Mouse (Mus musculus): ENCODE data around the gene Mcf2l. TPM values are rescaled to one million over a fixed set of nuclear protein-coding genes. Genes with fewer than 3 reads are reported as not detected.

The Mcf2l gene
- polyA plus RNA-seq, 1 experiment from 2014 or later = 58.7 TPM

DNA sequence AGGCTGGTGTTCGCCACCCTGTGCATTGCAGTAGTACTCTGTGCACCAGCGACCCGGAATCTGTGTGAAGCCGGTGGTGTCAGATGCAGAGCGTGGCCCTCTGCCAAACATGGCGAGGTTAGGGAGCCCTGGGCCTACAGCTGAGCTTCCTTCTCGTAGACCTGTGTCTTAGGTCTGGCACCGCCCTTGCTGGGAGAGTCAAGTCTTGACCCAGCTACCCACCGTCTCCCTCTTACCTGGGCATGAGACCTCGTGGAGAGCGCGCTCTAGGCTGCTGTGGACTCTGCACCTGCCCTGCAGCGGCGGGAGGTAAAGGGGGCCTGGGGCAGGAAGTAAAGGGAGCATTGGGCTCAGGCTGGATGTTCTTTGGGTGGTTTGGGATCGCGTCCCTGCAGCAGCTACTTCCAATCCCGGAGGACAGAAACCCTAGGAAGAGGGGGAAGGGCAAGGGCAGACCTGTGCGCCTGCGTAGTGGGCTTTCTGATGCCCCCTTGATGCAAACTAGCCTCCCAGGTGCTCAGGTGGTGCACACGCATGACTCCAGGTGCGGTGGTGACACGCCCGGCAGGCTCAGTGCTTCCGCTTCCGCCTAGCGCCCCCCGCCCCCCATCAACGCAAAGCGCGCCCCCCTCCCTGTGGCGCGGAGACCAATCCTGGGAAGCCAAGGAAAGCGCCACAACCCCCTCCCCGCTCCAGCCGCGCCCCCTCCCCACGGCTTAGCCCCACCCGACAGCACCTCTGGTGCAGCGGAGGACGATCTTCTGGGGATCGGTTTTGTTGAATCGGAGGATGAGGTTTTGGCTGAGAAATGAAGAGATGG, 41.8 kb downstream of the Mcf2l start:
- peak overlapping the region; percentile 53 for H3K4me2 ChIP-seq (ENCODE audit: low read depth)
- WGBS = 20% methylated on average over 39 of the region's 42 CpGs
- H3K4me1 ChIP-seq (ENCODE audit: control insufficient read depth, insufficient read depth, low read length) = peaks cover 8% of the 10 kb centered on the region
- peak; percentile 50 for ATAC-seq (ENCODE audit: insufficient read depth, low FRiP score, low TSS enrichment)
- peak overlapping the region; percentile 42 for H3K4me3 ChIP-seq (ENCODE audit: low read depth, low read length)
- H3K9ac ChIP-seq (ENCODE audit: low read length) = peak overlapping the region; percentile 60
- no peaks in the 10 kb centered on the region for H3K27me3 ChIP-seq (ENCODE audit: control insufficient read depth, insufficient read depth, low read length)
- no peaks in the 10 kb centered on the region for H3K36me3 ChIP-seq (ENCODE audit: control insufficient read depth, insufficient read depth, low read length)
- H3K9me3 ChIP-seq (ENCODE audit: control insufficient read depth, low read length) = no peaks in the 10 kb centered on the region
- peak; percentile 73 for DNase-seq (ENCODE audit: low spot score)
- no peak overlapping the region for H3K27ac ChIP-seq (ENCODE audit: low read depth, low read length)

DNA sequence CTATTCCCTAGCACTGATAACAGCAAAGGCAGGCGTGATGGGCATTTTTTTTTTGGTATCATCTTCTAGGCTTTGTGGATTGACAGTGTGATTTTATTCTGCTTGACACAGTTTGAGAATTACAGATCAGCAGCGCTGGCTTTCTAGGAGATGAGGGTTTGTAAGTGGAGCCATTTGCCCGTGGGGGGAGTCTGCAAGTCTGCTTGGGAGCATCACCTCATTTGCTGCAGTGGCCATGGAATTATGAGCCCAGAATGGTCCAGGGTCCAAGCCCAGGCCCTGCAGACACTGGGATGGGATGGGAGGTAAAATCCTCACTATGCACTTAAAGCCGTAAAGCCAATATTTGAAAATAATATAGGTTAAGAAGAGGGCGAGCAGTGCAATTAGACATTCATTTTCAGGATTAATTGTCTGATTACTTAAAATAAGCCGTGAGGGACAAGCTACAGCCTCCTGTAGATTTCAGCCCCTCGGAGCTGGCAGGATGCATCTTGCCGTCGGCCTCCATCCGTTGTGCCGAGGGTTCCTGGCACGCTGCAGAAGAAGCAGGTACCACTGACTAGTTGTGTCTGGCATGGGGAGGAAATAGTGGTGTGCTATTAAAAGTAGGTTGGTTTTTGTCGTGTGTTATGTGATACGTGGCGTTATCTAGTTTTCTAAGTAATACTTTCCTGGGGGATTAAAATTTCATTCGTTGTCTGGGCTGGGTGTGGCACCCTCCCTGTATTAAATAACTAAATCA, 42.7 kb downstream of the Mcf2l start:
- WGBS = 75% methylated on average over 16 of the region's 16 CpGs
- no peak for DNase-seq (ENCODE audit: low spot score)
- H3K4me3 ChIP-seq (ENCODE audit: low read depth, low read length) = peak overlapping the region; percentile 42
- H3K36me3 ChIP-seq (ENCODE audit: control insufficient read depth, insufficient read depth, low read length) = no peaks in the 10 kb centered on the region
- no peak for ATAC-seq (ENCODE audit: insufficient read depth, low FRiP score, low TSS enrichment)
- H3K4me2 ChIP-seq (ENCODE audit: low read depth) = peak overlapping the region; percentile 53
- H3K4me1 ChIP-seq (ENCODE audit: control insufficient read depth, insufficient read depth, low read length) = peaks cover 8% of the 10 kb centered on the region
- H3K27ac ChIP-seq (ENCODE audit: low read depth, low read length) = no peak overlapping the region
- H3K27me3 ChIP-seq (ENCODE audit: control insufficient read depth, insufficient read depth, low read length) = no peaks in the 10 kb centered on the region
- H3K9ac ChIP-seq (ENCODE audit: low read length) = peak overlapping the region; percentile 60
- H3K9me3 ChIP-seq (ENCODE audit: control insufficient read depth, low read length) = no peaks in the 10 kb centered on the region

DNA sequence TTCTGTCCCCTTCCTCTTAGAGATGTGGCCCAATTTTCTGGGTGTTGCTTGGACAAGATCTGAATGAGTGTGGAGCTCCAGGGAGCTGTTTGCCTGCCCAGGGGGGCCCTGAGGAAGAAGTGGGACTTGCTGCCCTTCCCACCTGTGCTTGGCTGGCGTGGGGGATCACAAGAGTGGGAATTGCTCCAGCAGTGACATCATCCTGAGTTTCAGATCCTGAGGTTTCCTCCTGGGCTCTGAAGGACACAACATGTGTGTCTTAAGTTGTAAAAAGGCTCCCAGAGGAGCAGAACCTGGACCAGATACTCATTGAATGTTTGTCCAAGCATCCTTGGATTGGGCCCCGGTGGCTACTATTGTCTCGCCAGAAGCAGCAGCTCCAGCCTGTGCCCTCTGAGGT, 43.4 kb downstream of the Mcf2l start:
- Histone ChIP-seq H3K4me2 (ENCODE audit: low read depth) (peak overlapping the region; percentile 28), H3K27me3 (ENCODE audit: control insufficient read depth, insufficient read depth, low read length) (no peaks in the 10 kb centered on the region), H3K4me1 (ENCODE audit: control insufficient read depth, insufficient read depth, low read length) (peaks cover 7% of the 10 kb centered on the region), H3K27ac (ENCODE audit: low read depth, low read length) (no peak overlapping the region), H3K9me3 (ENCODE audit: control insufficient read depth, low read length) (no peaks in the 10 kb centered on the region), H3K4me3 (ENCODE audit: low read depth, low read length) (peak overlapping the region; percentile 42; the same call in 1 of the 2 replicates), H3K9ac (ENCODE audit: low read length) (no peak overlapping the region; the same call in 1 of the 2 replicates), H3K36me3 (ENCODE audit: control insufficient read depth, insufficient read depth, low read length) (no peaks in the 10 kb centered on the region)
- 85% methylated on average over 3 of the region's 3 CpGs for WGBS
- ATAC-seq (ENCODE audit: insufficient read depth, low FRiP score, low TSS enrichment) (no peak), DNase-seq (ENCODE audit: low spot score) (no peak)

DNA sequence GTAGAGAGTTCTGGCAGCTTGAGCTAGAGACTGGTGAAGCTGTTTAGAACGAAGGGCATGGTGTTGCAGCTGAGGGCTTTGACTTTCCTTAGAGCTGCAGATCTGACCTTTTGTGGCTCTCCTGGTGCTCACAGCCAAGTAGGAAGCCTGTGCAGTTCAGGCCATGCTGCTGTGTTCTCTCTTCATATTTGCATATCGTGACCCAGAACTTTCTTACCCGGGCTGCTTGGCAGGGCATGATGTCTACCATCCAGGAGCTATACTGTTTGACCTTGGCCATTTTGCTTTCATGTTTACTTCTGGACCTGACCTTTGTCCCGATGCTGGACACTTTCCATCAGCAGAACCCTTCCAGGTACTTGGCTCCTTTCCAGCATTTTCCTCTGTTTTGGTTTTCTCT, 44.2 kb downstream of the Mcf2l start:
- Histone ChIP-seq H3K36me3 (ENCODE audit: control insufficient read depth, insufficient read depth, low read length) (no peaks in the 10 kb centered on the region), H3K9me3 (ENCODE audit: control insufficient read depth, low read length) (no peaks in the 10 kb centered on the region), H3K4me1 (ENCODE audit: control insufficient read depth, insufficient read depth, low read length) (peaks cover 4% of the 10 kb centered on the region; the same call in 1 of the 2 replicates), H3K4me2 (ENCODE audit: low read depth) (no peak overlapping the region), H3K27me3 (ENCODE audit: control insufficient read depth, insufficient read depth, low read length) (no peaks in the 10 kb centered on the region), H3K27ac (ENCODE audit: low read depth, low read length) (no peak overlapping the region), H3K9ac (ENCODE audit: low read length) (no peak overlapping the region), H3K4me3 (ENCODE audit: low read depth, low read length) (no peak overlapping the region)
- DNase-seq (ENCODE audit: low spot score) = no peak
- 95% methylated on average over 4 of the region's 4 CpGs for whole genome bisulfite sequencing
- no peak for ATAC-seq (ENCODE audit: insufficient read depth, low FRiP score, low TSS enrichment)

DNA sequence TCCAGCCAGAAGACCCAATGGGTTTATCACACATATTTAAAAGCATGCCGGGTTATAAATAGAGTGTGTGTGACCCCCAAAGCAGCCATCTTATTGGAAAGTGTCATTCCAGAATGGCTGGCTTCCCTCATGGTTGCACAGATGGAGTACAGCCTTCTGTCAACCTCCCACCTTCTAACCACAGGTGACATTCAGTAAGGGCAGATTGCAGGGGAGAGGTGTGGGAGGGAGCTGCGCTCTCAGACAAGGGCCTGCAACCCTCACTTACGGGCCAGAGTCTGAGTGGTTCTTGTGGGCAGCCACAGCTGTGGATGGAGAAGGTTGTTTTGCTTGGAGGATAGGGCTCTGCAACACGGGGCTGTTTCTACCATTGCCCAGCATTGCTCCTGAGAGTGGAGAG, 47.0 kb downstream of the Mcf2l start:
- no peaks in the 10 kb centered on the region for H3K4me1 ChIP-seq (ENCODE audit: control insufficient read depth, insufficient read depth, low read length)
- no peak for ATAC-seq (ENCODE audit: insufficient read depth, low FRiP score, low TSS enrichment)

DNA sequence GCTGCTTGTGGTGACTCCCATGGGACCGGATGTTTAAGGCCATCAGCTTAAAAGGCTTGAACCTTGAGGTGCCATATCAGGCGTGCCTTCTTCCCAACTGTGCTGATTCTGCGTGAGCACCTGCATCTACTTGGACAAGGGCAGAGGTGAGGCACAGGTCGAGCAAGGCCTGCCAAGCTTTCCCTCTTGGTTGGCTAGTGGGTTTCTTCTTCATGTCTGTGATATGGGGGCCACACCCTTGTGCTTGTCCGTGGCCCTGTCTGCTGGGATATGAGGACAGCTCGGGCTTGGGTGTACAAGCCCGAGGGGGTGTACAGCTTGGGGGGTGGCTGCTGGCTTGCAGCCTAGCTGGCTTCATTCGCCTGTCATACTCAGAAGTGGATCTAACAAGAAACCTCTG, 51.4 kb downstream of the Mcf2l start:
- Histone ChIP-seq H3K4me1 (ENCODE audit: control insufficient read depth, insufficient read depth, low read length) (no peaks in the 10 kb centered on the region), H3K9ac (ENCODE audit: low read length) (no peak overlapping the region), H3K9me3 (ENCODE audit: control insufficient read depth, low read length) (no peaks in the 10 kb centered on the region), H3K36me3 (ENCODE audit: control insufficient read depth, insufficient read depth, low read length) (no peaks in the 10 kb centered on the region), H3K4me3 (ENCODE audit: low read depth, low read length) (no peak overlapping the region), H3K27ac (ENCODE audit: low read depth, low read length) (no peak overlapping the region), H3K27me3 (ENCODE audit: control insufficient read depth, insufficient read depth, low read length) (no peaks in the 10 kb centered on the region), H3K4me2 (ENCODE audit: low read depth) (no peak overlapping the region)
- DNase-seq (ENCODE audit: low spot score) (no peak), ATAC-seq (ENCODE audit: insufficient read depth, low FRiP score, low TSS enrichment) (no peak)
- WGBS = 90% methylated on average over 8 of the region's 8 CpGs

More for the DNA sequence above, 47.0 kb downstream of the Mcf2l start:
- Histone ChIP-seq H3K9ac (ENCODE audit: low read length) (no peak overlapping the region), H3K36me3 (ENCODE audit: control insufficient read depth, insufficient read depth, low read length) (no peaks in the 10 kb centered on the region), H3K27me3 (ENCODE audit: control insufficient read depth, insufficient read depth, low read length) (no peaks in the 10 kb centered on the region), H3K9me3 (ENCODE audit: control insufficient read depth, low read length) (no peaks in the 10 kb centered on the region), H3K4me3 (ENCODE audit: low read depth, low read length) (no peak overlapping the region), H3K4me2 (ENCODE audit: low read depth) (no peak overlapping the region), H3K27ac (ENCODE audit: low read depth, low read length) (no peak overlapping the region)
- WGBS = 85% methylated on average over 4 of the region's 4 CpGs
- no peak for DNase-seq (ENCODE audit: low spot score)

DNA sequence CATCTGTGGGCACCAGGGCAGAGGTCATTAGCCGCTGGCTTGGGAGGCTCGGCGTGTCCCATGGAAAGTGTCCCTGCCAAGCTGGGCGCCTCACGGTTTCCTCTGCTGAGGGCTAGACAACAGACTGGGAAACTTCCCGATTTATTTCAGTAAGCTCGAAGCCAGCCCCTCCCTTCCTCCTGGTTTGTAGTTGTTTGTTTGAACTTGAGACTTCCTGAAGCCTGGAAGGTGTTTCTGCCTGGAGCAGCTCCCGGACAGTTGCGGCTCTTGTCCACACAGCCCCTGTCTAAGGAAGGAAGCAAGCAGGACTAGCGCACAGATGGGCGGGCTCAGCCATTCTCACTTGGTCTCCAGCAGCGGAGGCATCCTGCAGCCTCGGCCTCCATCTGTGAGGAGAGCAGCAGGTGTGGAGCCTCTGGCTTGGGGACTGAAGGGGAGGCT, 52.4 kb downstream of the Mcf2l start:
- H3K4me1 ChIP-seq (ENCODE audit: control insufficient read depth, insufficient read depth, low read length) = no peaks in the 10 kb centered on the region

DNA sequence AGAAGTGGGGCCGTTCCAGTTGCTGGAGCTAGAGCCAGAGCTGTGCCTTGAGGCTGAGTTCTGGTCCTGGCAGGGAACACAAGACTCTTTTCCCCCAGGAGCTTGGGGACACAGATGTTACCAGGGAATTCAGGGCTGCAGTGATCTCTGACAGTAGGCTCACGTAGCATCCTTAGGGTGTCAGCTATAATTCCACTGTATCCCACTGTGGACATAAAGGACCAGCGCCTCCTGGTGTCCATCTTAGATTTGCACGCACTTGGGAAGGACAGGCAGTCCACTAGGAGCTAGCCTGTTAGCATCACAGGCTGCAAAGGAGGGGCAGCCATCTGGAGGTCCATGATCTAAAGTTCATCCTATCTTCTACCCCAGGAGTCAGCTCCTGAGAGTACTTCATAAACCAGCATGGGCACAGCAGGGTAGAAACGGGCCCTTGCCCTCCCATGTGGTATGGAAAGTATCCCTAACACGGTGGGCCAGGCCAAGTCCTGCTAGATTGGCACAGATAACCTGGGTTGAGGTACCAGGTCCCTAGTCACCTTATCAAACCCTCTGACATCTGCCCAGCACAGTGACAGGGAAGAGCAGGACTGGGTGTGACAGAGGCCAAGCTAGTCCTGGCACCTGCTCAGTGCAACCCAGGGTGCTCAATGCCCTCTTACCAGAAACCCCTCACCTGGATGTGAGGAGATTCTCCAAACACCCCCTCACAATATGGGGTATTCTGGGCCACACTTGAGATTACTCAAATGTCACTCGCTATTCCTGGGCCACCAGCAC, 53.8 kb downstream of the Mcf2l start:
- H3K4me3 ChIP-seq (ENCODE audit: low read depth, low read length) = no peak overlapping the region
- H3K4me1 ChIP-seq (ENCODE audit: control insufficient read depth, insufficient read depth, low read length) = no peaks in the 10 kb centered on the region
- no peaks in the 10 kb centered on the region for H3K9me3 ChIP-seq (ENCODE audit: control insufficient read depth, low read length)
- ATAC-seq (ENCODE audit: insufficient read depth, low FRiP score, low TSS enrichment) (no peak), DNase-seq (ENCODE audit: low spot score) (peak; percentile 78)
- H3K27me3 ChIP-seq (ENCODE audit: control insufficient read depth, insufficient read depth, low read length) = no peaks in the 10 kb centered on the region
- H3K9ac ChIP-seq (ENCODE audit: low read length) = 0 out of 2 replicates have a peak overlapping the region, but pooled peaks have one; percentile 4
- no peaks in the 10 kb centered on the region for H3K36me3 ChIP-seq (ENCODE audit: control insufficient read depth, insufficient read depth, low read length)
- H3K4me2 ChIP-seq (ENCODE audit: low read depth) = 0 out of 2 replicates have a peak overlapping the region, but pooled peaks have one; percentile 14
- WGBS = 61% methylated on average over 7 of the region's 7 CpGs
- H3K27ac ChIP-seq (ENCODE audit: low read depth, low read length) = no peak overlapping the region

More for the DNA sequence above, 52.4 kb downstream of the Mcf2l start:
- ATAC-seq (ENCODE audit: insufficient read depth, low FRiP score, low TSS enrichment) (no peak), DNase-seq (ENCODE audit: low spot score) (no peak)
- H3K27me3 ChIP-seq (ENCODE audit: control insufficient read depth, insufficient read depth, low read length) = no peaks in the 10 kb centered on the region
- H3K9ac ChIP-seq (ENCODE audit: low read length) = no peak overlapping the region; the same call in 1 of the 2 replicates
- WGBS = 52% methylated on average over 13 of the region's 13 CpGs
- no peaks in the 10 kb centered on the region for H3K9me3 ChIP-seq (ENCODE audit: control insufficient read depth, low read length)
- no peak overlapping the region for H3K4me3 ChIP-seq (ENCODE audit: low read depth, low read length)
- no peak overlapping the region for H3K4me2 ChIP-seq (ENCODE audit: low read depth)
- H3K36me3 ChIP-seq (ENCODE audit: control insufficient read depth, insufficient read depth, low read length) = no peaks in the 10 kb centered on the region
- no peak overlapping the region for H3K27ac ChIP-seq (ENCODE audit: low read depth, low read length)
